Mouse (Mus musculus) duodenum, adult 2 months (tissue): Measurements from ENCODE around the gene Rgma. TPM values are rescaled to one million over a fixed set of nuclear protein-coding genes. Genes with fewer than 3 reads are reported as not detected.

Source experiments
- polyA plus RNA-seq: library from polyadenylated mRNA; depleted of rRNA; stranded (reverse); fragments of >200 nt; gene quantifications from 2 replicates; pipeline ENCODE4 v1.2.3, GENCODE M21; 2012; ENCODE audit warnings: low replicate concordance; rRNA removed

Rgma gene
- polyA plus RNA-seq, result 9.3 and 16.6 TPM in 2 replicates

DNA sequence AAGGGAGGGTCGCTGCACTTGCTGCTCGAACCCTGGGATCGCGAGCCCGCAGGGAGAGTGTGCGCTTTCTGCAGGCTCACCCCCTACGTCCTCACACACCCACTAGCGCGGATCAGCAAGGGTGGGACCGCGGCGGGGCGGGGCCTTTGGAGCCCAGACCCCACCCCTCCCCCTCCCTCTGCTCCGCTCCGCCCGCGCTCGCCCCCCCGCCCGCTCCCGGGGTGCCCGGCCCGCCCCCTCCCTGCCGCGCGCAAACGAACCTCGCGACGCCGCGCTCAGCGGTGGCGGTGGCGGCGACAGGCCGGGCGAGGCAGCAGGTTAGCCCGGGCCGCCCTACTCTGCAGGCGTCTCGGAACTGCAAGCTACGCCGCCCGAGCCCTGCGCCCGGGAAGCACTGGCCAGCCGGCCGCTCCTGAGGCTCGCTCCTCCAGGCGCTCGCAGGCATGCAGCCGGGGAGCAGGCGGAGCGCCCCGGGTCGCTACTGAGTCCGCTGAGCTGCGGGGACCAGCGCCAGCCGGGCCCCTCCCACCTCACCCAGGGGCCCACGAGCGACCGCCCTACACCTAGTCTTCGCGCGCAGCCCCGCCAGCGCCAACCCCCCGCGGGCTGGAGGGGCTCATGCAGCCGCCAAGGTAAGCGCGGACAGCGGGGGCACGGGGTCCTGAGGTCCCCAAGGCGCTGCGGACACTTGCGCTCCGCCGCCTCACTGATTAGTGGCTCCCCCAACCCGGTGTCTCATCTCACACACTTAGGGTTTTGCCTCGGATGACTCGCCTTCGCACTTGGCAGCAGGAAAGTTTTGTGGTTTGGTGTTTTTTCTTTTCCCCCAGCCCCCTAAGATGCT, at the start of gene Rgma:
Rgma (plus strand) TSS at position 253 of the 844 bp plus-strand sequence.

Other genes starting within 250 kb of the Rgma start
- 9.3 and 15.4 TPM in 2 replicates for gene Chd2, start 166.3 kb downstream of the Rgma start, polyA plus RNA-seq